Mouse (Mus musculus): ENCODE data around the gene Plekhm1. TPM values are rescaled to one million over a fixed set of nuclear protein-coding genes. Genes with fewer than 3 reads are reported as not detected.

The Plekhm1 gene
- total RNA-seq, 4 experiments from 2014 or later, result 21.9 to 27.6 (median 26.0) TPM

Other genes with a start within 250 kb of the Plekhm1 start
- gene Fmnl1, start 241.6 kb downstream of the Plekhm1 start, total RNA-seq (2022), result 10 to 100 TPM; 29.3 to 40.6 (median 30.6) TPM
- gene 1700023F06Rik, start 204.1 kb downstream of the Plekhm1 start, total RNA-seq (2022), result under 1 TPM in 3 of 4 experiments, not detected in 1; 0.27 to 0.83 (median 0.66) TPM
- not detected for gene Spata32, start 194.3 kb downstream of the Plekhm1 start, total RNA-seq (2022)
- 10 to 100 TPM in 1 of 4 experiments, 1 to 10 TPM in 3; 7.1 to 11.8 (median 9.0) TPM for gene Map3k14, start 145.2 kb downstream of the Plekhm1 start, total RNA-seq (2022)
- gene Arhgap27, start 49.0 kb downstream of the Plekhm1 start, total RNA-seq (2022), result 10 to 100 TPM; 11.9 to 22.2 (median 15.9) TPM
- gene Lrrc37a, start 91.9 kb upstream of the Plekhm1 start, total RNA-seq (2022), result not detected
- not detected for gene Gm884, start 208.5 kb upstream of the Plekhm1 start, total RNA-seq (2022)
- gene Lyzl6, start 226.2 kb upstream of the Plekhm1 start, total RNA-seq (2022), result not detected
- under 1 TPM in 3 of 4 experiments, not detected in 1; 0.32 to 1.00 (median 0.37) TPM for gene Rprml, start 236.9 kb upstream of the Plekhm1 start, total RNA-seq (2022)

Data from adrenal gland, adult 8-10 months (tissue).